Mouse (Mus musculus) v-Abl transformed pro-B cells (cell line): ENCODE measurements around the gene Gm29427.

Source experiments
- in situ Hi-C, 2 experiments: fragments of 400-800 bp; cut with MboI; formaldehyde crosslinking; loops; one replicate each; pipeline ENCODE4 v1.15.1; 2025; ENCODE audit not compliant: unreplicated experiment in 2 of 2

Gm29427 gene

DNA sequence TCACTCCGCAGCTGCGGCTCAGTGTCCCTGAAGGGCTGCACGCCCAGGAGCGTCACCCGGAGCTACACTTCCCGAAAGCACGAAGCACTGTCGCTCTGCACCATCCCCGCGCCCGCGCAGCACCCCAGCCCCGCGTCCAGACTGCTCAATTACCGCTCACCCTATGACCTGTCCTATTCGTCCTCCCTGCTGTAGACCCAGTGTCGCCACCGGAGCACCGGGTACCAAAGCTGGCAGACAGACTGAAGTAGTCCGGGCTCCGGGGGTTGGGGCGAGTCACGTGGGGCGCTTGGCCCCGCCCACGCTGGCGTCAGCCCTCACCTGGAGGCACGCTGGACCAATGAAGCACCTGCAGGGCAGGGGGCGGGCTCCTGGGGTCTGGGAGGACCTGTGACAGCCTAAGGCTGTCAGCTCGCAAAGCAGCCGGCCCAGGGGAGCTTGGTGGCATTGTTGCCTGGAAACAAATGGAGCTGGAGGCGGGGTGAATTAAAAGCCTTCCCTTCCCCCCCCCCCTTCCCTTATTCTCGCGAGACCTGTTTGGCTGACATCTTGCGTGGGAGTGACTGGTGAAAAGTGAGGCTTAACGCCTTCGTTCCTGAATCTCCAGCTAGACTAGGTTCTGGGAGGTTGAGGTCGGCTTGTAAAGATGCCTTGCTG is at the start of gene Gm29427:
TSS of gene Gm29427 (minus strand) at position 239 of the 657 bp plus-strand sequence.
- in situ Hi-C loops = no loop called here

DNA sequence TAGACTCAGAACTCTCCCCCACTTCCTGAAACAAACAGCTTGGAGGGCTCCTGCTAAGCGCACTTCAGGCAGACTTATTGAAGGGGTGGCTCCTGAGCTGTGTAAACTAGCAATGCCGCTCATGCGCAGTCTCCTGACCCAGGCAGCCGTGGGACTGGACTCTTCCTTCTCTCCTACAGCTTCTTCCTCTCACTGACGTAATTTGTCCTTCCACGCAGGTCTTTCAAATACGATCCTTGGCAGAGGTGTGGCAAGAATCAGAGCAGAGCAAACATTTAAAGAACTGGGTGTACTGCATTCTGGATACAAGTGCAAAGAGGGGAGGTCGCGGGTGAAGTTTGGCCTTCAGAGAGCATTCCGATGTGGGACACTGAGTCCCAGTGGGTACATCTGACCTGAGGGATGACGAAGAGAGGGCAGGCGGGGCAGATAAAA is 48.4 kb upstream of the Gm29427 start:
- in situ Hi-C loops = no loop called here

DNA sequence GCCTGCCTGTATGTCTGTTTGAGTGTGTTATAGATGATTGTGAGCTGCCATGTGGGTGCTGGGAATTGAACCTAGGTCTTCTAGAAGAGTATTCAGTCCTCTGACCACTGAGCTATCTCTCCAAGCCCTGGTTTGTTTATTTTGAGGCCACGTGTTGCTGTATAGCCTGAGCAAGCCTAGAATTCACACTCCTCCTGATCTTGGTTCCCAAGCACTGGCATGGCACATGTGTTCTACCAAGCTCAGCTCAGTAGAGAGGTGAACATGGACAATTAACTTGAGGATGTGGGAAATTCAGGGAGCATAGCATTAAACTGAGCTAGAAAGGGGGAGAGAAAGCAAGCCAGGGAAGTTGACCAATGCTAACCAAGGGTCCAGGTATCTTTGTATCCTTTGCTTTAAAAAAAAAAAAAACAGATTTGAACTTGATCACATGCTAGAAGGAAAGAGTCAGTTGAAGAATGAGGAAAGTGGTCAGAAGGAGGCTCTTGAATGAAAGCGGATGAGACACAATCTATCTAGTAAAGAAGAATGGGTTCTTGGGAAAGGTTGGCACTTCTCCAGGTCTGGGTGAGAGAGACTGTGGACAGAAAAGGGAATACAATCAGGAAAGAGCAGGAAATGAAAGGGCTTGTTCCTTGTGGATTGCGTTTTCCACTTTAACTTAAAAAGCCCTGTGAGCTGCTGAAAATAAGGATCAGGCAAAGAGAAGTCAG is 46.6 kb upstream of the Gm29427 start:
- in situ Hi-C loops = no loop called here

DNA sequence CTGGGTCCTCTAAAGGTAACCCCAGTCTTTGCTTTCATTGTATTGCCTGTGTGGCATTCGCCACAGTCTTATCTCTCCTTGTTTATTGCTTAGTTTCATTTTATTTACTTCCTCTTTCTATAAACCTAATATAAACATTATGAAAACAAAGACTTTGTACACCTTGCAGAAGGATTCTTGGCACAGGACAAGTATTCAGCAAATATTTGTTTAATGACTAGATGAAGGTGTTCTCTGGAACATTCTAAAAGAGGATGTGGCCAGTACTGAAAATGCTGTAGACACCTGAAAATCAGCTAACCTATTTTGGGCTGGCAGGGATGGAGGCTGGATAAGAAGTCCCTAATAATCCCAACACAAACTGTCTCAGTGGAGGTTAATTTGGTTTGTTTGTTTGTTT is 46.0 kb upstream of the Gm29427 start:
- in situ Hi-C loops = no loop called here

DNA sequence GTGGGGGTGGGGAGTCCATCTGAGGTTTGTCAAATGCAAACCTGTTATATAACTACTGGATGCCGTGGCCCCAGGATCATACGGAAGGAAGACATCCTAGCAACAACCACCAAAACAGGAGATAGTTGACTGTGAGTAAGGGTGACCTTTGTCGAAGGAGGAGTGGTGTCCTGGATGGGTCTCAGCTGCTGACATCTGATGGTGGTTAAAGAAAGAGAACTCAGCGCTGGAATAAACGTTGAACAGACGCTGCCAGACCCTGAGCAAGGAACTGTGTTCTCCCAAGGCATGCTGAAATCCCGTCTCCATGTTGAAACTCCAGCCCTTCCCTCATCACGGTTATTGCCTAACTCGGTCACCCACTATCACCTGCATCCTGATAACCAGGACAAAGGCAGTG is 44.1 kb upstream of the Gm29427 start:
- in situ Hi-C loops = no loop called here

DNA sequence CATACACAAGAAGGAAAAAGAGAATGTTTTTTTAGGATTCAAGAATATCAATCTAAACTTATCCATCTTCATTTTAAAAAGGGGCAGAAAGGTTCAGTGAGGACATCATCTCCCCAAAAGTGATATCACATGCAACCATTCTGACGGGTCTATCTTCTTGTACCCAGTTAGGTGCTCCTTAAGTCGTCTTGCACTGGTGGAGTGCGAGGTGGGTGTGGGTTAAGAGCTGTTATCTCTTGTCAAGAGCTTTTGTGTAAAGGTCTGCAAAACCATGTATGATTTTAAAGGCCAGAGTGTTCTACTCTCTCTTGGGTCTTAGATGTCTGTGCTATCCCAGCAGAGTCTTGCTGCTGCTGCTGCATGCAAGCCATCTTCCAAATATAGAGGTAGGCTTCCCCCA is 31.2 kb upstream of the Gm29427 start:
- in situ Hi-C loops = no loop called here

DNA sequence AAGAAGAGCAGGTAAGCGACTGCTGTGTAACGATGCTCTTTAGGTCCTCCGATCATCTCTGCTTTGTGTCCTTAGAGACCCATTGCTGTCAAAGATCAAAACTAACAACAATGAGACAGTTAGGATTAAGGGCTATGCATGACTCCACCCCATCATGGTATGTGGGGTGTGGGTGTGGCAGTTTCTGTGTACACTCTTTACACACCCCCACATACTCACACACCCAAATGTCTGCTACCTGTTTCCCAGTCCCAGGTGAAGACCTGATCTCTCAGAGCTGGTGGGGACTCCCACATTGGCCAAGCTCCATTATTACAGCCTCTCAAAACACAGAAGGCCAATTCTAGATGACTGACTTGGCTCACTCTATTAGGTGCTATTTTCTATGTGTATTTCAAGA is 30.0 kb upstream of the Gm29427 start:
- in situ Hi-C loops = no loop called here

DNA sequence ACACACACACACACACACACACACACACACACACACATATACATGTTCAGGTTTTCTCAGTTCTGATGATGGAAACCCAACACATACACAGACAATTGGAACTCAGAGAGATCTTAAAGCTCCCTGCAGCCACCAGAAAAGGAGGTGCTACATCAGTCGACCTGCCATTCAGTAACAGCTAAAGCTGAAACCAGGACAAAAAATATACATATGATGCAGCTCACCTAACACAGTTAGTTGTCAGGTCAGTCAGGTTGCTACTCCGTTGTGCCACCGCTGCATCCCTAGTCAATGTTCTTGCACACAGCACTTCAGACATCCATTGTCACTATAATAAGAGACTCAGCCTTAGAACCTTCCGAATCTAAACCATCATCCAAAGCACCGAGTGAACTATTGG is 29.4 kb upstream of the Gm29427 start:
- in situ Hi-C loops = no loop called here

DNA sequence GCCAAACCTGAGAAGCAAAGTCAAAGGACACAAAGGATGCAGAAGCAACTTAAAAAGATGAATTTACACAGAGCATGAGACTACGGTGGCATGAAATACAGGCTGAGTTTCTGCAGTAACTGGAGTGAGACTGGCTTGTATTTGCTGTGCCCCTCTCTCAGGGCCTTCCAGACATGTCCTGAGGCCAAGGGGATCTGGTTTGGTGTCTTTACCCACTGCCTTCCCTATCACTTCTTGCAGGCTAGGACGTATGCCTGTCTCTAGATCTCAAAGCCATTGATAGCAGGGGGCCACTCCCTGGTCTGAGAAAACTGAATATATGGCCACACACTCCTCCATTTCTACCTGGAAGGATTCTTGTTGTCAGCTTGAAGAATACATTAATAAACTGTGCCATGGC is 28.6 kb upstream of the Gm29427 start:
- in situ Hi-C loops = no loop called here

DNA sequence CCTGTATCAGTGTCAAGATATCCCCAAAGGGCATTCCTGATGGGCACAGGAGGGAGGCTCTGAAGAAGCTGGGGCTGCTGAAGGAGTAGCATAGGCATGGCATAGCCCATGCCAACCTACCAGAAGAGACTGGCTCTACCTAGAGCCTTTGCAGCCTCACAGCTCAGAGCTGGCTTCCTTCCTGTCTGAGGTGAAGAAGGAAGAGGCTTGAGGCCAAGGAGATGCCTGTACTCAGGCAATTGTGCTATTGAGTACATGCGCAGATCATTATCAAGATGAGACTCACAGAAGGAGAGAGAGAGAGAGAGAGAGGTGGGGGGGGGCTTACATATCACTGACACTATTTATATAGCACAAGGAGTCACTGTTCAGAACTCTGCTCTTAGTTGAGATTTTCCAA is 28.2 kb upstream of the Gm29427 start:
- in situ Hi-C loops = no loop called here

DNA sequence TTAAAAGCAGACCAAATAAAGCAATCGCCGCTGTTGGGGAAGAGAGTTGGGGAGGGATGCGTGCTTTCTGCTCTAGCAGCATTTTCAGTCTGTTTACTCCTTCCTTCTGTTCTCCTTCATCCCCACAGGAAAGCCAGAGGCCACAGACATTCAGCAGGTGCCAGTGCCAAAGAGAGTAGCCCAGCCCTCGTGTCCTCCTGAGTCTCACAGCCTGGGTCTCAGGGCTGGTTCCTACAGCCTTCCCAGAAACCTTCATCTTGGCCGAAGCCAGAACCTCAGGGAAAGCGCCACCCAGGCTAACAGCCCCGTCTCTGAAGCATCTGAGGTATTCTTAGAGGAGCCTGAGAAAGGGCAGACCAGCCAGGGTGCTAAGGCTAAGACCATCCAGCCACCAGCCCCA is 26.6 kb upstream of the Gm29427 start:
- in situ Hi-C loops = no loop called here

DNA sequence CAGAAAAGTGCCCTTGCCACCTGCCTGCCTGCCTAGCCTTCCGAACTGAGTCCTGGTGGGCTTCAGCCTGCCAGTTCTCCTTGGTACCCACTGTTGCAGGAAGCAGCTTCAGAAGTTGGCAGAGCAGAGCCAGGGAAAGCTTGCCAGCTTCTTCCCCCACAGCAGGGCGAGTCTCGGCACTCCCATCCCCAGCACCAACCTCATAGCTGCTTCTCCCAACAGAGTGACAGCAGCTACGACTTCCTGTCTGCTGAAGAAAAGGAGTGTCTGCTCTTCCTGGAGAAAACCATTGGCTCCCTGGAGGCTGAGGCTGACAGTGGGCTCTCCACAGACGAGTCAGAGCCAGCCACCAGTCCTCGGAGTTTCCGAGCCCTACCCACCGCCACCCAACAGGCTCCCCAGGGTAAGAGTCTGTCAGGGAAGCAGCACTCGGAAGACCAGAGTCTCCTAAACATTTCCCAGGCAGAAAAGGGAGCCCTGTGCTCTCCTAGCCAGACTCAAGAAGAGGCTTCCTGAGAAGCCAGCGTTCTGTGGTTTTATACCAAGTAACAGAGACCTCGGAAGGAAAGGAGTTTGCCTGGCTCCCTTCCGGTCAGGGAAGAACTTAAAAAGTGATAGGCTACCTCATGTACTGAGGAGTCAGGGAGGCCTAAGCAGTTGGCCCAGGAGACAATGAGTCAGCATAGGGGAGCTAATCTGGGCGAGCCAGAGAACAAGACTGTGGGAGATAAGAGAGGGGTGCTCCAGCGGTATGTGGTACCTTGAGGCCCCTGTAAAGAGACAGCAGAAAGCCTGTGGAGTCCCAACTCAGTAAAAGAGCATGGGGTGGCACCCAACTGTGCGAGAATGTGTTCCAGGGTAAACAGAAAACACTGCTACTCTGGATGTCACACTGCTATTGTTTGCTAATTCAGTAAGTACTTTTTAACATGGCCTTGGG is 25.5 kb upstream of the Gm29427 start:
- in situ Hi-C loops = no loop called here

DNA sequence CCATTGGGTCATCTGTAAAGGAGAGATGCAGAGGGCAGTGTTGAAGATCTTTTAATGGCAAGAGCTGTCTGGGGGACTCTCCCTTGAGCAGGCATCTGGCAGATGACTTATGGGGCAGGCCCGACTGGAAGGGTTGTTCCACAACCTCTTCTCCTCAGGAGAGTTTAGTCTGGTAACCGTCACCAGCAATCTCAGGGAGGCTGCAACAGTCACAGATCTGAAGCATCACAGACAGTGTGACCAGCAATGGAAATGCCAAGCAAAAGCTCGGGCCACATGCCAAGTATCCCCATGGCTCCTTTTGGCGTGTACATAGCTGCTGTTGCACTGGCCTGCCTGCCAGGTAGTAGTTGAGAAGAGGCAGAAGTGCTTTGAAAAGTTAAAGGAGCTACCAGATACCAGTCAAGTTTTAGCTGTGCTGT is 24.6 kb upstream of the Gm29427 start:
- in situ Hi-C loops = no loop called here

DNA sequence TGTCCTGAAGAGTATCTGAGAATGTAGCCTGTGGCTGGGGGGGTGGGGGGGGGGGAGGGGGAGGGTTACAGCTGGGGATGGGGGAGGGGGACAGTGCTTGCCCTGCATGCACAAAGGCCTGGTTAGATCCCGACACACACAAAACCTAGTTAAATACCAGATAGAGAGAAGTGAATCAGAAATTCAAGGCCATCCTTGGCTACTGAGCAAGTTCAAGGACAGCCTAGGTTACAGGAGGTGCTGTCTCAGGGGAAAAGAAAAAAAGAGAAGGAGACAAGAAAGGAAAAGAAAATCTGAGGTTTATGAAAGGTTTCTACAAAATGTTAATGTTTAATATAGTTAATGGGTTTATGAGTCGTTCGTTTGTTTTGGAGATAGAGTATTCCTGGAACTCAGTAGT is 24.0 kb upstream of the Gm29427 start:
- in situ Hi-C loops = no loop called here

DNA sequence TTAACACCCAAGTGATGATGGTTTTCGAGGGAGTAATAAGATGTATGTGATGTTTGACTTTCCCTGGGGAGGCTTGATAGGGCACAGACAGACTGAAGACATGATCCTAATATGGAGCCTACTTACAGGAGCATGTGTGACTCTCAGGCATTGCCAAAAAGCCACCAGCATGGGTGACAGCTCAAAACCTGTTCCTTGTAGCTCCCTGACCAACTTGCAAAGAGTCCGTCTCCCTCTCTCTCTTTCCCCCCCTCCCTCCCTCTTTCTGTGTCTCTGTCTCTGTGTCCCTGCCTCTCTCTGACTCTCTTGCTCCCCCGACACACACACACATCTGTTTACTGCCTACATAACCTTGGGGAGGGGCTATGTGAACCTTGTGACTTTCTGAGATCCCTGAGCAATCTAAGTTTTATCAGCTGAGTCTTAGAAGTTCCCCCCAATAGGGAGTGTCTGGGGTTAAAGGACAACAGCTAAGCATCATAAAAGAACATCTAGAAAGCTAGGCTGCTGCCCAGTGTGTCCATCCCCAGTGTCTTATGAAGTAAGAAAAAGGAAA is 23.0 kb upstream of the Gm29427 start:
- in situ Hi-C loops = no loop called here

DNA sequence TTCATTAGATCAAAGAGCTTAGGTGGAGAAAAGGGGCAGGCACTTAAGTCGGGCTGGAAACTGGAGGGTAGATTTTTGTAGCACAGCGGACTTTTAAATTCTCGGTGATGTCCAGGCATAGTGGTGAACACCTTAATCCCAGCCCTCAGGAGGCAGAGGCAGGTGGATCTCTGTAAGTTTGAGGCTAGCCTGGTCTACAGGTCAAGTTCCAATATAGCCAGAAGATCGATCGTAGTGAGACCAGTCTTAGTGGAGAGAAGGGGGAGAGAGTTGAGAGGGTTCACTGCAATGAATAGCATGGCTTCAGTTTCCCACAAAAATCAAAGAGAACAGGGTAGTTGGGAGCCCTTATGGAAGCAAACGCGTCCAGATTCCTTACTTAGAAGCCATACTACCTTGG is 22.3 kb upstream of the Gm29427 start:
- in situ Hi-C loops = no loop called here

DNA sequence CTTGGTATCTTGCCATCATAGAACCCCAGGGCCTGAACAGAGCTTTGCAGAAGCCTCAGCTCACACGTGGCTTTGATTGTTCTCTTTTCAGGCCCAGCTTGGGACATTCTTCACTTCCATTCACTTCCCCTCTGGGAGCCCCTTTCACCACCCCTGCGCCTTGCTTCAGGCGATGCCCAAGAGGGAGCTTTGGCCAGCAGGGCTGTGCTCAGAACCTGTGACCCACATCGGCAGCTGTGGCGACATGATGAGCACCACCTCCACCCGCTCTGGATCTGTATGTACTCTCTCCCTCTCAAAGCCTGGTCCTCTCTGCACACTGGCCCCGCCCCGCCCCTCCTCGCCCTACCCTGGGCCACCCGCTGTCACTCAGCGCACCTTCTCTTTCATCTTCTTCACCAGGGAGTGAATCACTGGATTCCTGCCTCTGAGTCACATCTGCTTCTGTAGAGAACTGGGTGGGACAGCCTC is 21.8 kb upstream of the Gm29427 start:
- in situ Hi-C loops = no loop called here

DNA sequence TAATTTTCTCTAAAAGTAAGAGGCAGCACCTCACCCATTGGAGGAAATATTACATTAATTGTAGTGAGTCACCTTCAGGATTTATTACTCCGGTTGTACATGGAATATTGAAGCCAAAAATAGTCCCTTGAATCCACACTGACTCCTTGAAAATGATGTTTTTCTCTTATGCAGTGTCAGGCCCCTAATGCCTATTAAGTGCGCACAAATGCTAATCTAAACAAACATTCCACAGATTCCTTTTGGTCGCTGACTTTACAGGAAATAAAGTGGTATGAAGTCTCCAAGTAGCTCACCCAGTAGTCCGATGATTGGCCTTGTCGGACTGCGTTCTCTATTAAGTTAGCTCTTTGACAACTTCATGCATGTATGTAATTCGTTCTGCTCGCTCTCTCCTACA is 19.3 kb upstream of the Gm29427 start:
- in situ Hi-C loops = no loop called here

DNA sequence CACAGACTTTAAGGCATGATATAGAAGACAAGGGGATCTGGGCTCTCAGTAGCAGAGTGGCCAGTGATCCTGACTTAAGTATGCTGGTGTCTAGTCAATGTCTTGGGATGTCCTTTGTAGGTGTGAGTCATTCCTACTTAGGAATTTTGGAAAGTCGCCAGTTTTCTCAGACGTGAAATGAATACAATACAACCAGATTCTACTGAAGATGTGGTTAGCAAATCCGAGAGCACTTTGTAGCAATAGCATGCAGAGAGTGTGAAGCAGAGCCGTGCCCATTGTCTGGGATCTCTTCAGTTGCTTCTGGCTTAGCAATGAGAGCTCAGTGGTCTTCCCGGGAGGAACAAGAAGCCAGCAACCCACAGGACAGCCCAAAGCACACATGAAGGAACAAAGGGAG is 18.9 kb upstream of the Gm29427 start:
- in situ Hi-C loops = no loop called here

DNA sequence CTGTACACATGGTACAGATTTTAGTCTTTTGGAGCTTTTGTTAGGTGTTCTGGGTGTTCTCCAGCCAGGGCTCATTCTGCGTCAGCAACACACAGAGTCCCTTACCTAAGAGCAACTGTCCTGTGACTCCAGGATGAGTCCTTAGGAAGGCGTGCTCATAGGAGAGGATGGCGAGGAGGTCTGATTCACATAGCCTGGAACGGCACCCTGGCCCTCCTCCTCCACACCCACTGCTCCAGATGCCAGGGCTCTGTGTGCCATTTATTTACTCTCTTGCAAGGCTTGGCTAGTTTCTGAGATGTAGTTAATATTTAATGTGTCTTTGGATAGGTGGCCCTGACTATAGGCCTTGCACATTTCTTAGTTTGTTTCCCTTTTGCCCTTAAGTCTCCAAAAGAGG is 18.1 kb upstream of the Gm29427 start:
- in situ Hi-C loops = no loop called here
